Mouse (Mus musculus): ENCODE data around the gene Hes6. TPM values are rescaled to one million over a fixed set of nuclear protein-coding genes. Genes with fewer than 3 reads are reported as not detected.

Gene Hes6
- polyA plus RNA-seq, 2 experiments, result 82.8 to 91.0 TPM

GRCm38 (mm10) chr1:91366215-91367108 lies 47.4 kb downstream of the Hes6 start, which contains the start of gene Erfe:
Gene Erfe (plus strand): TSS chr1:91366430.
- WGBS, result 1% methylated on average over 32 of the region's 68 CpGs
- no peak for TF ChIP-seq POLR2A (IDR thresholded peaks at IDR 0.05; ENCODE audit: borderline replicate concordance, extremely low read depth, insufficient read depth, insufficient read length)

DNA sequence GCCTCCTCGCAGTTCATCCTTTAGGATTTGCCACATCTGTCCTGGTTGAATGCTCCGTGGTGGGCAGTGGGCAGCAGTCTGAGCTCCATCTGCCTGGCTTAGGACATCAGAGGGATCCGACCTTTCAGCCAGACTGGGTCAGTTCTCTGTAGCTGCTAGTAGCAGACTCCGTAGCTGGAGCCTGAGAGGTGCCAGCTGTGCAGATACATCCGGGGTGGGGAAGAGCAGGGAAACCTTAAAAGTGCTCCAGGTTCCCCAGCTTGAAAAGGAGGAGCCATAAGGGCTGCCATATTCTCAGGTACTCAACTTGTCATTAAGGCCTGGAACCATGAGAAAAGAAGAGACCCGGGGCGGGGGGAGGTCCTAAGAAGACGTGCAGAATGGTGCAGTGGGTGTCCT lies 48.0 kb downstream of the Hes6 start:
- ATAC-seq (ENCODE audit: low FRiP score, low read depth) (no peak), DNase-seq (ENCODE audit: low spot score) (no peak)
- no peak for TF ChIP-seq POLR2A (IDR thresholded peaks at IDR 0.05; ENCODE audit: borderline replicate concordance, extremely low read depth, insufficient read depth, insufficient read length)
- Histone ChIP-seq H3K4me3 (replicated peaks; ENCODE audit: low read length) (peak overlapping the region; percentile 45), H3K9me3 (ENCODE audit: control insufficient read depth, low read length) (no peaks in the 10 kb centered on the region), H3K4me2 (replicated peaks; ENCODE audit: low read depth, low read length, severe bottlenecking) (peak overlapping the region; percentile 97), H3K27me3 (ENCODE audit: control insufficient read depth, insufficient read depth, low read length) (peaks cover 5% of the 10 kb centered on the region; the same call in 1 of the 2 replicates), H3K9ac (ENCODE audit: low read depth, low read length, severe bottlenecking) (peak overlapping the region; percentile 59), H3K27ac (replicated peaks; ENCODE audit: low read depth, low read length) (no peak overlapping the region), H3K4me1 (ENCODE audit: control insufficient read depth, insufficient read depth, low read length) (0 out of 2 replicates have a peak, but pooled peaks cover 2% of the 10 kb centered on the region), H3K36me3 (ENCODE audit: control insufficient read depth, insufficient read depth, low read length) (peaks cover 11% of the 10 kb centered on the region)
- WGBS, result 28% methylated on average over 8 of the region's 8 CpGs

More at GRCm38 (mm10) chr1:91366215-91367108, 47.4 kb downstream of the Hes6 start, which contains the start of gene Erfe:
- peak within 1 kb of the TSS; percentile 45 for H3K4me3 ChIP-seq (replicated peaks; ENCODE audit: low read length)
- H3K4me2 ChIP-seq (replicated peaks; ENCODE audit: low read depth, low read length, severe bottlenecking), result peak within 1 kb of the TSS; percentile 97
- peak; percentile 36 for DNase-seq (ENCODE audit: low spot score)
- H3K36me3 ChIP-seq (ENCODE audit: control insufficient read depth, insufficient read depth, low read length), result peaks cover 18% of the 10 kb centered on the region
- peaks cover 5% of the 10 kb centered on the region; the same call in 1 of the 2 replicates for H3K27me3 ChIP-seq (ENCODE audit: control insufficient read depth, insufficient read depth, low read length)
- H3K9ac ChIP-seq (ENCODE audit: low read depth, low read length, severe bottlenecking), result peak within 1 kb of the TSS; percentile 59
- peak; percentile 48 for ATAC-seq (ENCODE audit: low FRiP score, low read depth)
- H3K4me1 ChIP-seq (ENCODE audit: control insufficient read depth, insufficient read depth, low read length), result 0 out of 2 replicates have a peak, but pooled peaks cover 2% of the 10 kb centered on the region
- no peak within 1 kb of the TSS for H3K27ac ChIP-seq (replicated peaks; ENCODE audit: low read depth, low read length)
- H3K9me3 ChIP-seq (ENCODE audit: control insufficient read depth, low read length), result no peaks in the 10 kb centered on the region

DNA sequence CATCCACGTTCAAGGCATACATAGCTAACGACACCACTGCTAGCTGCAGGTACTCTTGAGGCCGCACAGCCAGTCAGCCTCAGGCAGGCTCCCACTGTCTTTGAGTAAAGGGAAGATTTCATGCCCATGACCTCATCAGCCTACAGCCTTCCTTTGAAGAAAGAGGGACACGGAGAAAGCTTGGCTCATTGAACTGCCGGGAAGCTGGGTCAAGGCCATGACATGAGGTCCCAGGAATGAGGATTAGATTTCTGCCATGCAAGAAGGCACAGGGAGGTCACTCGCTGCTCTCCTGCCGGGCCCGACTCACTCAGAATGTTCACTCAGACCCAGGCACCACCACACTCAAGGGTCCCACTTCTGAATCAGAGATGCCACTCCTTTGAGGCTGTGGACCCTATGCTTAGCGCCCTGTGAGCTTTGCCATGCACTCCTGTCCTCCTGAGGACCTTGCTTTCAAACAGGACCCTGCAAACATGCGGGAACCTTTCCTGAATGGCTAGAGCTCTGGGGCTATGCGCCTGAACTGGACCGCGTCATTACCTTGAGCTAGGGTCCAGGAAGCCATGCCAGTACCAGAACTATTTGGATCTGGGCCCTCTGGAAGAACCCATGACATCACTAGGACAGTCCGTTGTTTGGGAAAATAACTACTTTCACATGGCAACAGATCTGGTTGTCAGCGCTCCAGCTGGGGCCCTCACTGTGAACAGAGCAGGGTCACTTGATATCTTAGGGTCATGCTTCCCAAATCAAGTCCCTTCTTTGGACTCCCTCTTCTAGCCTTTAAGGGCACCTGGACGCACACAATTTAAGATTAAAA lies 48.8 kb downstream of the Hes6 start:
- no peak for ATAC-seq (ENCODE audit: low FRiP score, low read depth)

DNA sequence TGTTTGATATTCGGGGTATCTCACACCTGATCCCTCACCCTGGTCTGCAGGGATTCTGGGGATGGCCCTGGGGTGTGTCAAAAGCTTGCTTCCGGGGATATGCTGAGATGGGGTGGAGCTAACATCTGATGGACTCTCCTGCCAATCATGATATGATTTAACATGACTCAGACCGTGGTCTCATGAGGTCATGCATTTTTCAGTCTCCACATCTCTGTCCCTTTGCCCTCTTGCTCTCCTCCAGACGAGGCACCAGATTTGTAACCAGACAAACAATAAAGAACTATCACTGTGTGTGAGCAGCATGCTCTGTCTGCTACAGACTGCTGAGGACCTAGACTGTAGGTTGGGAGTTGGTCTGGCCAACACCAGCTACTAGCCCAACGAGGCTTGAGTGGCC lies 51.7 kb downstream of the Hes6 start:
- 0 out of 2 replicates have a peak, but pooled peaks cover 2% of the 10 kb centered on the region for H3K4me1 ChIP-seq (ENCODE audit: control insufficient read depth, insufficient read depth, low read length)
- no peak for DNase-seq (ENCODE audit: low spot score)
- H3K27me3 ChIP-seq (ENCODE audit: control insufficient read depth, insufficient read depth, low read length), result peaks cover 5% of the 10 kb centered on the region; the same call in 1 of the 2 replicates
- no peak overlapping the region for H3K9ac ChIP-seq (ENCODE audit: low read depth, low read length, severe bottlenecking)
- no peak for ATAC-seq (ENCODE audit: low FRiP score, low read depth)
- WGBS, result 81% methylated on average over 5 of the region's 5 CpGs
- H3K36me3 ChIP-seq (ENCODE audit: control insufficient read depth, insufficient read depth, low read length), result no peaks in the 10 kb centered on the region
- H3K4me3 ChIP-seq (replicated peaks; ENCODE audit: low read length), result no peak overlapping the region
- no peak overlapping the region for H3K4me2 ChIP-seq (replicated peaks; ENCODE audit: low read depth, low read length, severe bottlenecking)
- no peak for TF ChIP-seq POLR2A (IDR thresholded peaks at IDR 0.05; ENCODE audit: borderline replicate concordance, extremely low read depth, insufficient read depth, insufficient read length)
- no peak overlapping the region for H3K27ac ChIP-seq (replicated peaks; ENCODE audit: low read depth, low read length)
- H3K9me3 ChIP-seq (ENCODE audit: control insufficient read depth, low read length), result no peaks in the 10 kb centered on the region

More for the DNA sequence above, 48.8 kb downstream of the Hes6 start:
- Histone ChIP-seq H3K9me3 (ENCODE audit: control insufficient read depth, low read length) (no peaks in the 10 kb centered on the region), H3K9ac (ENCODE audit: low read depth, low read length, severe bottlenecking) (no peak overlapping the region), H3K27me3 (ENCODE audit: control insufficient read depth, insufficient read depth, low read length) (peaks cover 5% of the 10 kb centered on the region; the same call in 1 of the 2 replicates), H3K4me1 (ENCODE audit: control insufficient read depth, insufficient read depth, low read length) (0 out of 2 replicates have a peak, but pooled peaks cover 2% of the 10 kb centered on the region), H3K27ac (replicated peaks; ENCODE audit: low read depth, low read length) (no peak overlapping the region), H3K4me3 (replicated peaks; ENCODE audit: low read length) (no peak overlapping the region), H3K36me3 (ENCODE audit: control insufficient read depth, insufficient read depth, low read length) (peaks cover 3% of the 10 kb centered on the region), H3K4me2 (replicated peaks; ENCODE audit: low read depth, low read length, severe bottlenecking) (no peak overlapping the region)
- WGBS, result 89% methylated on average over 16 of the region's 16 CpGs
- no peak for TF ChIP-seq POLR2A (IDR thresholded peaks at IDR 0.05; ENCODE audit: borderline replicate concordance, extremely low read depth, insufficient read depth, insufficient read length)
- DNase-seq (ENCODE audit: low spot score), result no peak

Other genes starting within 250 kb of the Hes6 start
- 4.4 and 4.6 TPM in 2 replicates for gene Ramp1, start 234.2 kb downstream of the Hes6 start, polyA plus RNA-seq (2012; rRNA removed)
- gene Ramp1, start 234.2 kb downstream of the Hes6 start, polyA plus RNA-seq (2014; fragmentation: Nextera tagmentation; extraction: Ambion mirVana), result 5.9 and 7.1 TPM in 2 replicates
- gene Ube2f, start 163.7 kb downstream of the Hes6 start, polyA plus RNA-seq (2012; rRNA removed), result 44.9 and 57.9 TPM in 2 replicates
- 63.2 and 65.7 TPM in 2 replicates for gene Ube2f, start 163.7 kb downstream of the Hes6 start, polyA plus RNA-seq (2014; fragmentation: Nextera tagmentation; extraction: Ambion mirVana)
- gene Scly, start 115.7 kb downstream of the Hes6 start, polyA plus RNA-seq (2012; rRNA removed), result 13.5 and 15.0 TPM in 2 replicates
- 10.7 and 11.6 TPM in 2 replicates for gene Scly, start 115.7 kb downstream of the Hes6 start, polyA plus RNA-seq (2014; fragmentation: Nextera tagmentation; extraction: Ambion mirVana)
- 0.08 and 0.10 TPM in 2 replicates for gene Espnl, start 92.0 kb downstream of the Hes6 start, polyA plus RNA-seq (2012; rRNA removed)
- gene Espnl, start 92.0 kb downstream of the Hes6 start, polyA plus RNA-seq (2014; fragmentation: Nextera tagmentation; extraction: Ambion mirVana), result 0.03 and 0.08 TPM in 2 replicates
- 4.1 and 4.6 TPM in 2 replicates for gene Klhl30, start 63.0 kb downstream of the Hes6 start, polyA plus RNA-seq (2012; rRNA removed)
- 3.3 and 3.7 TPM in 2 replicates for gene Klhl30, start 63.0 kb downstream of the Hes6 start, polyA plus RNA-seq (2014; fragmentation: Nextera tagmentation; extraction: Ambion mirVana)
- gene Erfe, start 47.6 kb downstream of the Hes6 start, polyA plus RNA-seq (2012; rRNA removed), result 2.1 and 2.2 TPM in 2 replicates
- 1.5 and 1.9 TPM in 2 replicates for gene Erfe, start 47.6 kb downstream of the Hes6 start, polyA plus RNA-seq (2014; fragmentation: Nextera tagmentation; extraction: Ambion mirVana)
- gene Ilkap, start 15.2 kb downstream of the Hes6 start, polyA plus RNA-seq (2012; rRNA removed), result 130 and 142 TPM in 2 replicates
- gene Ilkap, start 15.2 kb downstream of the Hes6 start, polyA plus RNA-seq (2014; fragmentation: Nextera tagmentation; extraction: Ambion mirVana), result 140 and 158 TPM in 2 replicates
- gene Per2, start 45.3 kb upstream of the Hes6 start, polyA plus RNA-seq (2012; rRNA removed), result 8.3 and 10.5 TPM in 2 replicates
- 4.0 and 4.2 TPM in 2 replicates for gene Per2, start 45.3 kb upstream of the Hes6 start, polyA plus RNA-seq (2014; fragmentation: Nextera tagmentation; extraction: Ambion mirVana)
- gene Traf3ip1, start 80.6 kb upstream of the Hes6 start, polyA plus RNA-seq (2012; rRNA removed), result 14.2 and 16.7 TPM in 2 replicates
- 5.1 and 6.2 TPM in 2 replicates for gene Traf3ip1, start 80.6 kb upstream of the Hes6 start, polyA plus RNA-seq (2014; fragmentation: Nextera tagmentation; extraction: Ambion mirVana)
- 8.1 and 8.5 TPM in 2 replicates for gene Asb1, start 126.5 kb upstream of the Hes6 start, polyA plus RNA-seq (2012; rRNA removed)
- 7.3 and 8.5 TPM in 2 replicates for gene Asb1, start 126.5 kb upstream of the Hes6 start, polyA plus RNA-seq (2014; fragmentation: Nextera tagmentation; extraction: Ambion mirVana)

Data from limb, embryonic 14.5 days (tissue).